Mouse (Mus musculus): ENCODE measurements around the gene Cd36. TPM values are rescaled to one million over a fixed set of nuclear protein-coding genes. Genes with fewer than 3 reads are reported as not detected.
"Not testable (repeated sequence)": the region's sequence is repeated elsewhere in the genome, so short reads cannot be mapped to it uniquely, and the experiment has no call there.

Cd36 gene
- polyA plus RNA-seq, 1 experiment from 2014 or later: 0.87 TPM

DNA sequence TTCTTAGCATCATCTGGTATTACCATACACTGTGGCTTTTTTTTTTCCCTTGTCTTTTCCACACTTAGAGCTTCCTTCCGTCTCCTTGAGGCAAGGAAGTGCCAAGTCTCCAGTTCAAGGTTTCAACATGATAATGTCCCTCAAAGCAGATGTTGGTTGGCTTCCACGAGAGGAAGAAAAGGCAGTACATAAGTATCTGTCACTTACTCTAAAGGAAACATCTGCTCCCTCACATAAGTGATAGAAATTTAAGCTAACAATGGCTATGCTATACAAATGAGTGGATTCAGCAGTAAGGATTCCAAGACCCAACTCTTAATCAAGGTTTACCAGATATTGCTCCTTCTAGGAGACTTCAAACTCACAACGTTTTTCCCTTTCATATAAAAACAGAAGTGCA, 10.3 kb upstream of the Cd36 start:
- Histone ChIP-seq H3K27ac (ENCODE audit: low read depth, low read length) (no peak overlapping the region), H3K27me3 (ENCODE audit: control insufficient read depth, insufficient read depth, low read length) (no peaks in the 10 kb centered on the region), H3K4me3 (ENCODE audit: low read depth, low read length) (no peak overlapping the region), H3K9me3 (ENCODE audit: control insufficient read depth, low read length) (no peaks in the 10 kb centered on the region), H3K36me3 (ENCODE audit: control insufficient read depth, insufficient read depth, low read length) (no peaks in the 10 kb centered on the region), H3K9ac (ENCODE audit: low read length) (no peak overlapping the region), H3K4me1 (replicated peaks; ENCODE audit: control insufficient read depth, insufficient read depth, low read length) (no peaks in the 10 kb centered on the region), H3K4me2 (ENCODE audit: low read depth, low read length, severe bottlenecking) (no peak overlapping the region)
- DNase-seq (ENCODE audit: low spot score): no peak
- WGBS: 83% methylated on average over 3 of the region's 3 CpGs
- ATAC-seq (replicated peaks; ENCODE audit: low FRiP score): no peak

GRCm38 (mm10) chr5:17897641-17898040, 9.0 kb upstream of the Cd36 start:
- not testable (repeated sequence) for H3K4me2 ChIP-seq (ENCODE audit: low read depth, low read length, severe bottlenecking); H3K9ac ChIP-seq (ENCODE audit: low read length); DNase-seq (ENCODE audit: low spot score); ATAC-seq (replicated peaks; ENCODE audit: low FRiP score); H3K9me3 ChIP-seq (ENCODE audit: control insufficient read depth, low read length); H3K4me1 ChIP-seq (replicated peaks; ENCODE audit: control insufficient read depth, insufficient read depth, low read length); H3K27me3 ChIP-seq (ENCODE audit: control insufficient read depth, insufficient read depth, low read length); H3K4me3 ChIP-seq (ENCODE audit: low read depth, low read length); H3K27ac ChIP-seq (ENCODE audit: low read depth, low read length); H3K36me3 ChIP-seq (ENCODE audit: control insufficient read depth, insufficient read depth, low read length)
- 94% methylated on average over 5 of the region's 5 CpGs for WGBS

- 83% methylated on average over 2 of the region's 2 CpGs for WGBS
- H3K4me1 ChIP-seq (replicated peaks; ENCODE audit: control insufficient read depth, insufficient read depth, low read length): no peaks in the 10 kb centered on the region
Measured at GRCm38 (mm10) chr5:17893577-17894172, 5.1 kb upstream of the Cd36 start.

GRCm38 (mm10) chr5:17889291-17889690, 690 bp upstream of the Cd36 start:
- Histone ChIP-seq H3K4me2 (ENCODE audit: low read depth, low read length, severe bottlenecking) (no peak overlapping the region), H3K27me3 (ENCODE audit: control insufficient read depth, insufficient read depth, low read length) (no peaks in the 10 kb centered on the region), H3K36me3 (ENCODE audit: control insufficient read depth, insufficient read depth, low read length) (no peaks in the 10 kb centered on the region), H3K9ac (ENCODE audit: low read length) (no peak overlapping the region), H3K4me1 (replicated peaks; ENCODE audit: control insufficient read depth, insufficient read depth, low read length) (no peaks in the 10 kb centered on the region), H3K27ac (ENCODE audit: low read depth, low read length) (no peak overlapping the region), H3K4me3 (ENCODE audit: low read depth, low read length) (no peak overlapping the region), H3K9me3 (ENCODE audit: control insufficient read depth, low read length) (no peaks in the 10 kb centered on the region)
- no peak for DNase-seq (ENCODE audit: low spot score)
- ATAC-seq (replicated peaks; ENCODE audit: low FRiP score): no peak
- WGBS: 77% methylated on average over 1 of the region's 1 CpGs

More at GRCm38 (mm10) chr5:17893577-17894172, 5.1 kb upstream of the Cd36 start:
- DNase-seq (ENCODE audit: low spot score) (no peak), ATAC-seq (replicated peaks; ENCODE audit: low FRiP score) (no peak)
- Histone ChIP-seq H3K27me3 (ENCODE audit: control insufficient read depth, insufficient read depth, low read length) (no peaks in the 10 kb centered on the region), H3K36me3 (ENCODE audit: control insufficient read depth, insufficient read depth, low read length) (no peaks in the 10 kb centered on the region), H3K4me3 (ENCODE audit: low read depth, low read length) (no peak overlapping the region), H3K4me2 (ENCODE audit: low read depth, low read length, severe bottlenecking) (no peak overlapping the region), H3K9me3 (ENCODE audit: control insufficient read depth, low read length) (no peaks in the 10 kb centered on the region), H3K27ac (ENCODE audit: low read depth, low read length) (no peak overlapping the region), H3K9ac (ENCODE audit: low read length) (no peak overlapping the region)

DNA sequence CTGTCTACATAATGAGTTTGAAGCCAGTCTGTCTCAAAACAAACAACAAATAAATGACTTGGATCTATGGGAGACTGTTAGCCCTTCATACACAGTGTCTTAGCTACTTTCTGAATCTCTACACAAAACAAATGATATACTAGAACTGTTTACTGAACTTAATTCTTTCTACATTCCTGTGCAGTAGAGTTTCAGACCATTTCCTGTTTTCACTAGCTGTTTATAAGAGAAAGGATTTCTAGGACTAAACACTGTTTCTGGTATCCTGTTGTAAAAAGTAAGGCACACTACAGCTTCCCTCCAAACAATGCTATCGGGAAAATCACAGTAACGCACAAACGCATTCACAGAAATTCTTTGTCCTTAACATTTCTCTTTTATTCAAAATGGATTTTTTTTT, 2.2 kb downstream of the Cd36 start:
- no peak for DNase-seq (ENCODE audit: low spot score)
- H3K4me2 ChIP-seq (ENCODE audit: low read depth, low read length, severe bottlenecking): no peak overlapping the region
- H3K27me3 ChIP-seq (ENCODE audit: control insufficient read depth, insufficient read depth, low read length): no peaks in the 10 kb centered on the region
- H3K4me3 ChIP-seq (ENCODE audit: low read depth, low read length): no peak overlapping the region
- 94% methylated on average over 3 of the region's 3 CpGs for WGBS
- ATAC-seq (replicated peaks; ENCODE audit: low FRiP score): no peak
- no peak overlapping the region for H3K9ac ChIP-seq (ENCODE audit: low read length)
- H3K9me3 ChIP-seq (ENCODE audit: control insufficient read depth, low read length): no peaks in the 10 kb centered on the region
- no peaks in the 10 kb centered on the region for H3K36me3 ChIP-seq (ENCODE audit: control insufficient read depth, insufficient read depth, low read length)
- no peaks in the 10 kb centered on the region for H3K4me1 ChIP-seq (replicated peaks; ENCODE audit: control insufficient read depth, insufficient read depth, low read length)
- H3K27ac ChIP-seq (ENCODE audit: low read depth, low read length): no peak overlapping the region

DNA sequence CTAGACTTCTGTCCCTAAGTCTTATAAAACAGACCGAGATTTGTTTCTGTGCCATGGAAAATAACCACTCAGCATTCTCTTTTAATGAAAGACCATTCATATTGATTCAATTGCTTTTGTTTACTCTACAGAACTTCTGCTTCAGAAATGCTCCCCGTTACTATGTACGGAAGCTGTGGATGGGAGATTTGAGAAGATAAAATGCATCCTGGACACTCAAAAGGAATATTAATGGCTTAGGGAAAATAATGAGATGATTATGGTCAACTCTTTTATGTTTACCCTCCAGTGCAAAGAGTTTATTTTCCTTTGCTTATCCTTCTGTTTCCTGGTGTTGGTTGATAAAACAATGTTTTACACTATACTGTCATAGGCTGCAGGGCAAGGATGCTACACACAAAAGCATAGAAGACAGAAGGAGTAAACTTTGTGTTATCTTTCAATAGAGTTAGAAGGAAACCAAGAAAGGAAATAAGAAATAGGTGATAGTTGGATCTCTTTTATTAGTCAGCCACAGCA, 5.2 kb downstream of the Cd36 start:
- H3K9ac ChIP-seq (ENCODE audit: low read length): no peak overlapping the region
- H3K27ac ChIP-seq (ENCODE audit: low read depth, low read length): no peak overlapping the region
- H3K4me1 ChIP-seq (replicated peaks; ENCODE audit: control insufficient read depth, insufficient read depth, low read length): no peaks in the 10 kb centered on the region
- no peak overlapping the region for H3K4me2 ChIP-seq (ENCODE audit: low read depth, low read length, severe bottlenecking)
- no peaks in the 10 kb centered on the region for H3K36me3 ChIP-seq (ENCODE audit: control insufficient read depth, insufficient read depth, low read length)
- no peaks in the 10 kb centered on the region for H3K27me3 ChIP-seq (ENCODE audit: control insufficient read depth, insufficient read depth, low read length)
- 69% methylated on average over 3 of the region's 3 CpGs for WGBS
- ATAC-seq (replicated peaks; ENCODE audit: low FRiP score): no peak
- DNase-seq (ENCODE audit: low spot score): no peak
- H3K4me3 ChIP-seq (ENCODE audit: low read depth, low read length): no peak overlapping the region
- H3K9me3 ChIP-seq (ENCODE audit: control insufficient read depth, low read length): no peaks in the 10 kb centered on the region

DNA sequence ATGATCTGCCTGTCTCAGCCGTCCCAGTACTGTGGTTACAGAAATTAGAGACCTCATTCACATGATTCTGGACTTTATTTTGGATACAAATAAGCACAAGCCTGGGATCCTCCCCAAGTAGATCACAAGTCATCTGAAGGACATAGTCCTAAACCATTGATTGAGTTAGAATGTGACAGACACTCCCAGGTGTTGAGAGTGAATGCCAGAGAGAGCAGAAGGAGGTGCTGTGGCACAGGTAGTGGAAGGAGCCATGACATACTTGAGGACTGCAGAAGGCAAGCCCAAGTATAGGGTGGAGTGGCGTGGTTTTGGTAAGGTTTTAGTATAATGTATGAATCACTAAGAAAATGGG, 7.1 kb downstream of the Cd36 start:
- Histone ChIP-seq H3K36me3 (ENCODE audit: control insufficient read depth, insufficient read depth, low read length) (no peaks in the 10 kb centered on the region), H3K4me2 (ENCODE audit: low read depth, low read length, severe bottlenecking) (no peak overlapping the region), H3K4me3 (ENCODE audit: low read depth, low read length) (no peak overlapping the region), H3K4me1 (replicated peaks; ENCODE audit: control insufficient read depth, insufficient read depth, low read length) (no peaks in the 10 kb centered on the region), H3K9me3 (ENCODE audit: control insufficient read depth, low read length) (no peaks in the 10 kb centered on the region), H3K9ac (ENCODE audit: low read length) (no peak overlapping the region), H3K27ac (ENCODE audit: low read depth, low read length) (no peak overlapping the region), H3K27me3 (ENCODE audit: control insufficient read depth, insufficient read depth, low read length) (no peaks in the 10 kb centered on the region)
- 86% methylated on average over 2 of the region's 2 CpGs for WGBS
- no peak for DNase-seq (ENCODE audit: low spot score)
- ATAC-seq (replicated peaks; ENCODE audit: low FRiP score): no peak

DNA sequence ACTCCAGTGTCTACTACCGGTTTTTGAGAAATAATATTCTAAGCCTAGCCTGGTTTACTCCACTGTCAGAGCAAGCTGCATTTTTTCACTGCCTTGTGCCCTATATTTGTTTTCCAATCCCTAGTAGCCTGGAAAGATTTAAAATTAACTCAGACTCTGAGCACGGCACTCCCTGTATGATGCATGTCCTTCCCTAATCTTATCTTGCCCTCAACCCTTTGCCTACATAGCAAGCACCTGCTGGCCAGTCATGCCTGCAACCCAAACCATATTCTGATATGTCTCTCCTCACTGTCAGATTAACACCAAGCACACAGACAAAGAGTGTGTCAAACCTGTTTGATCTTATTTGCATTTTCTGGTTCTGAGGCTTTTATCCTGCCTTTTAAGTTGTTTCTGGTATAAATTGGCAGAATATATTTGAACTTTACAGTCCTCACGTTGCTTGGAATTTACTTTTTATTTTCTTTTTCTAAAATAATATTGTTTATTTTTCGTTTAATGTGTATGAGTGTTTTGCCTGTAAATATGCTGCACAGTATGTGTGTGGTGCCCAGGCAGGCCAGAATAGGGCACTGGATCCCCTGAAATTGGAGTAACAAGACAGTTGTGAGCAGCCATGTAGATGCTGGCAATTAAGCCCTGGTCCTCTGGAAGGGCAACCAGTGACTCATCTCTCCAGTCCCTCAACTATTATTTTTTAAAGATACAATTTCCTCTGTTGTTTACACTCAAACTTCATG, 7.6 kb downstream of the Cd36 start:
- Histone ChIP-seq H3K4me3 (ENCODE audit: low read depth, low read length) (no peak overlapping the region), H3K4me1 (replicated peaks; ENCODE audit: control insufficient read depth, insufficient read depth, low read length) (no peaks in the 10 kb centered on the region), H3K27ac (ENCODE audit: low read depth, low read length) (no peak overlapping the region), H3K27me3 (ENCODE audit: control insufficient read depth, insufficient read depth, low read length) (no peaks in the 10 kb centered on the region), H3K4me2 (ENCODE audit: low read depth, low read length, severe bottlenecking) (no peak overlapping the region), H3K36me3 (ENCODE audit: control insufficient read depth, insufficient read depth, low read length) (no peaks in the 10 kb centered on the region), H3K9ac (ENCODE audit: low read length) (no peak overlapping the region), H3K9me3 (ENCODE audit: control insufficient read depth, low read length) (no peaks in the 10 kb centered on the region)
- DNase-seq (ENCODE audit: low spot score) (no peak), ATAC-seq (replicated peaks; ENCODE audit: low FRiP score) (no peak)
- 87% methylated on average over 4 of the region's 4 CpGs for WGBS

GRCm38 (mm10) chr5:17879924-17880323, 8.7 kb downstream of the Cd36 start:
- Histone ChIP-seq H3K9ac (ENCODE audit: low read length) (no peak overlapping the region), H3K27ac (ENCODE audit: low read depth, low read length) (no peak overlapping the region), H3K4me2 (ENCODE audit: low read depth, low read length, severe bottlenecking) (no peak overlapping the region), H3K4me1 (replicated peaks; ENCODE audit: control insufficient read depth, insufficient read depth, low read length) (no peaks in the 10 kb centered on the region), H3K4me3 (ENCODE audit: low read depth, low read length) (no peak overlapping the region), H3K9me3 (ENCODE audit: control insufficient read depth, low read length) (no peaks in the 10 kb centered on the region), H3K36me3 (ENCODE audit: control insufficient read depth, insufficient read depth, low read length) (no peaks in the 10 kb centered on the region), H3K27me3 (ENCODE audit: control insufficient read depth, insufficient read depth, low read length) (no peaks in the 10 kb centered on the region)
- ATAC-seq (replicated peaks; ENCODE audit: low FRiP score) (no peak), DNase-seq (ENCODE audit: low spot score) (no peak)
- 42% methylated on average over 1 of the region's 1 CpGs for WGBS

Measured in forebrain, embryonic 11.5 days (tissue).